Mouse (Mus musculus): ENCODE measurements around the gene Kat7.
A peak's percentile ranks its signal among the peaks of the same experiment; 100 is the strongest.

DNA sequence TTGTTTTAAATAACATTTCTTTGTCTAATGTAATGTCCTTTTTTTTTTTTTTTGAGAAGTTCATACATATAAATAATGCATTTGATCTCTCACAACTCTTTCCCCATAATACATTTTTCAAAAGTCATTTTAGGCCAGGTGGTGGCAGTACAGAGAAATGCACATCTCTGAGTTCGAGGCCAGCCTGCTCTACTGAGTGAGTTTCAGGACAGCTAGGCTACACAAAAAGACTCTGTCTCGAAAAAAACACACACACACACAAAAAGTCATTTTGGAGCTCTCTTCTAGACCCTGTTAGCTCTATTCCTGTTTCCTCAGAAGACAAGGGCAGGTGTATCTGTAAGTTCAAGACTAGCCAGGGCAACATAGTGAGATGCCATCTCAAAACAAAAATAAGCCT lies 42.6 kb upstream of the Kat7 start:
- TF ChIP-seq EP300 (IDR thresholded peaks at IDR 0.05; ENCODE audit: insufficient read depth, low read depth, low read length) (no peak), CTCF (IDR thresholded peaks at IDR 0.05) (peak; percentile 10; the same call in 1 of the 2 replicates), POLR2A (IDR thresholded peaks at IDR 0.05; ENCODE audit: insufficient read depth, low read depth, low read length) (no peak)

All from heart, adult 2 months (tissue).